Mouse (Mus musculus) neural tube, embryonic 14.5 days (tissue): Measurements from ENCODE around the gene Wasf1. TPM values are rescaled to one million over a fixed set of nuclear protein-coding genes. Genes with fewer than 3 reads are reported as not detected.
A peak's percentile ranks its signal among the peaks of the same experiment; 100 is the strongest.

ENCODE experiments used
- ATAC-seq: fragments of 200-750 bp; cut with Nextera tagmentation; 2 replicates; pipeline ENCODE4 v1.8.0; 2017; ENCODE audit warnings: low read depth, mild to moderate bottlenecking, moderate TSS enrichment, moderate library complexity
- H3K27ac ChIP-seq: fragments of 300-500 bp; sonication (generic); 2 replicates; pipeline ENCODE4 v1.5.1; 2014; ENCODE audit warnings: low read depth, mild to moderate bottlenecking, control low read depth, low read length, moderate library complexity, mixed read lengths
- H3K27me3 ChIP-seq: fragments of 300-500 bp; sonication (generic); 2 replicates; pipeline ENCODE4 v1.6.1; 2014; ENCODE audit warnings: low read length; ENCODE audit not compliant: control insufficient read depth, insufficient read depth
- H3K36me3 ChIP-seq: fragments of 300-500 bp; sonication (generic); 2 replicates; pipeline ENCODE4 v1.6.1; 2014; ENCODE audit warnings: low read length, mixed read lengths; ENCODE audit not compliant: control insufficient read depth, insufficient read depth
- H3K4me1 ChIP-seq: fragments of 300-500 bp; sonication (generic); 2 replicates; pipeline ENCODE4 v1.6.1; 2014; ENCODE audit warnings: low read length; ENCODE audit not compliant: control insufficient read depth, insufficient read depth
- H3K4me2 ChIP-seq: fragments of 300-500 bp; sonication (generic); 2 replicates; pipeline ENCODE4 v1.6.1; 2014; ENCODE audit warnings: mild to moderate bottlenecking, low read depth, low read length, control low read depth
- H3K4me3 ChIP-seq: fragments of 300-500 bp; sonication (generic); 2 replicates; pipeline ENCODE4 v1.5.1; 2014; ENCODE audit warnings: low read depth, low read length, control low read depth, mixed read lengths
- H3K9ac ChIP-seq: fragments of 300-500 bp; sonication (generic); replicated peaks from 2 replicates; pipeline ENCODE4 v1.6.1; 2014; ENCODE audit warnings: low read depth, mild to moderate bottlenecking, control low read depth, low read length, mixed read lengths
- H3K9me3 ChIP-seq: fragments of 300-500 bp; sonication (generic); 2 replicates; pipeline ENCODE4 v1.6.1; 2016; ENCODE audit warnings: low read length; ENCODE audit not compliant: control insufficient read depth
- WGBS: fragments of 180-500 bp; shearing (Covaris S2); extraction: QIAGEN DNeasy Blood & Tissue Kit; methylation state at CpG from one replicate; pipeline ENCODE4 v1.1.7; 2014; 5-methylcytosine and 5-hydroxymethylcytosine counted together
- polyA plus RNA-seq: library from polyadenylated mRNA; unstranded; fragments of >200 nt; fragmentation: Nextera tagmentation; extraction: Ambion mirVana; gene quantifications from 2 replicates; pipeline ENCODE4 v1.2.1, GENCODE M21; 2014

The Wasf1 gene
- polyA plus RNA-seq, 1 experiment from 2014 or later, result 112 TPM

DNA sequence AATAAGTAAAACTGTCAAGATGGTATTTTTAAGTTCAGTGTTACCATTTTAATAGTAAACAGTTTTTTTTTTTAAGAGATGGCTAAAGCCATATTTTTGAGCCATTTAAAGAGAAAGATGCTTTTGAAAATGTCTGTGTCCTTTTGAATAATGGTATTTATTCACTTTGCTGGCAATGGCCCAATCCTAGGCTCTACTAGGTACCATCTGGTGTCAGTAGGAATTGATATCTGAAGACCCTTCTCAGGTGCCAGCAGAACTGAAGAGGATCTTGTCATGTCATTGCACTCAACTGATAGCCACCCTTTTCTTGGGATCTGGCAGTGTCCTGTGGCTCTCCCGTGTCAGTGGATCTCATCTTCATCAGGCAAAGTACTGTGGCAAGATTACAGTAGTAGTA, 22.9 kb downstream of the Wasf1 start:
- H3K4me3 ChIP-seq, result no peak overlapping the region
- 85% methylated on average over 1 of the region's 1 CpGs for WGBS
- H3K4me2 ChIP-seq, result no peak overlapping the region
- H3K36me3 ChIP-seq, result no peaks in the 10 kb centered on the region
- H3K9me3 ChIP-seq, result no peaks in the 10 kb centered on the region
- H3K27ac ChIP-seq, result no peak overlapping the region
- H3K4me1 ChIP-seq, result peaks cover 2% of the 10 kb centered on the region; the same call in 1 of the 2 replicates
- no peak for ATAC-seq
- H3K9ac ChIP-seq, result no peak overlapping the region
- H3K27me3 ChIP-seq, result no peaks in the 10 kb centered on the region

DNA sequence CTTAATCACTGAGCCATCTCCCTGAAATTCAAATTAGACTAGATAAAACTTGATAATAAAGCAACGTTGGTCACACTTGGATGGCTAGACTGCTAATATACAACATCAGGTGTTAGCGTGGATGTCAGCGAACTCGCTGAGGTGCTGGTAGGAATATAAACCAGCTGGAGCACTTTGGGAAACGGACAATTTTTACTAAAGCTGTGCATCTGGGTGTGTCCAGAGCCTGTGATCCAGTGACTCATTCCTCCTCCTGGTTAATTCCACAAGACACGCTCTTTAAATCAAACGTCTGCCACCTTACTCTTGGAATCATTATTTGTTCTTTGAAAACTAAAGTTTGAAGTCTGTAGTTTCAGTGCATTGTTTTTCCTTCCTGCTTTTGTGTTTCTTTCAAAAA, 23.5 kb downstream of the Wasf1 start:
- no peaks in the 10 kb centered on the region for H3K36me3 ChIP-seq
- H3K4me2 ChIP-seq, result no peak overlapping the region
- H3K9ac ChIP-seq, result no peak overlapping the region
- H3K27me3 ChIP-seq, result no peaks in the 10 kb centered on the region
- no peak overlapping the region for H3K4me3 ChIP-seq
- no peak overlapping the region for H3K27ac ChIP-seq
- ATAC-seq, result no peak
- H3K4me1 ChIP-seq, result peaks cover 2% of the 10 kb centered on the region; the same call in 1 of the 2 replicates
- WGBS, result 53% methylated on average over 7 of the region's 7 CpGs
- H3K9me3 ChIP-seq, result no peaks in the 10 kb centered on the region

DNA sequence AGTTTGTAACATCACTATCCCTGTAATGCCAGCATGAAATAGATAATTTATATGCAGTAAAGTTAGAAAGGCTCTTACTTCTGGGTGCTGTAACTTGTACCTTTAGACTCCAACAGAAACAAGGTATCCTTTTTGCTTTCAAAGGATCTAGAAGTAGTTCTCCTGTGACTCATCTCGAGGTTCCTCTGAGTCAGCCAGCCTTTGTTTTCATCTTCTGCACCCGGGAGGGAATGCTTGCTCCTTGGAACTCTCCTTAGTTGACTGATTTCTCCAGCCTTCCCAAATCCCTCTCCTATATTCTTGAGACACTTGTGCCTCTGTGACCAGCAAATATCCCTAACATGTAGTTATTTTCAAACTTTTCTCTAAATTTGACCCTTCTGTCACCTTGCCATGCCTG, 25.3 kb downstream of the Wasf1 start:
- Histone ChIP-seq H3K9ac (no peak overlapping the region), H3K27ac (no peak overlapping the region), H3K4me3 (no peak overlapping the region), H3K36me3 (no peaks in the 10 kb centered on the region), H3K9me3 (no peaks in the 10 kb centered on the region), H3K4me1 (peaks cover 2% of the 10 kb centered on the region; the same call in 1 of the 2 replicates), H3K27me3 (no peaks in the 10 kb centered on the region), H3K4me2 (no peak overlapping the region)
- 48% methylated on average over 2 of the region's 2 CpGs for WGBS
- no peak for ATAC-seq

GRCm38 (mm10) chr10:40910811-40911210, 27.5 kb downstream of the Wasf1 start:
- ATAC-seq, result no peak
- Histone ChIP-seq H3K4me3 (no peak overlapping the region), H3K36me3 (no peaks in the 10 kb centered on the region), H3K4me2 (no peak overlapping the region), H3K4me1 (peaks cover 2% of the 10 kb centered on the region; the same call in 1 of the 2 replicates), H3K9me3 (no peaks in the 10 kb centered on the region), H3K27me3 (no peaks in the 10 kb centered on the region), H3K9ac (no peak overlapping the region), H3K27ac (no peak overlapping the region)
- WGBS, result 49% methylated on average over 2 of the region's 2 CpGs

DNA sequence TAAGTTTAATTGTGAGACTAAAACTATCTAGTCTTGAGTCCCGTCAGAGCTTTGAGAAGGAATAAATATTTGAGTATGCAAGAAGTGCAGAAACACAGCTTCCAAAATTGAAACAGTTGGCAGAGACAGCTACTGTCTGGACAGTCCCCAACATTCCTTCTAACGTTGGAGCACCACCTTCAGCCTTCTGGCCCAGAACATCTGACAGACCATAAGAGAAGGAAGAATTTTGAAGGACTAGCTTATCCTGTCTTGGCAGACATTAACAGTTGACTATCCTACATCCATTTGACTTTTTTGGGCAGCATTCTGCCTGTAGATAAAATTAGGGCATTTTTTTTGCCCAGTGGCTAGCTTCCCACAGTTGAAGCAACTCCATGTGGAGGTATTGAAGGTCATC, 32.0 kb downstream of the Wasf1 start:
- Histone ChIP-seq H3K36me3 (no peaks in the 10 kb centered on the region), H3K27me3 (no peaks in the 10 kb centered on the region), H3K9me3 (no peaks in the 10 kb centered on the region), H3K9ac (no peak overlapping the region), H3K4me1 (peaks cover 9% of the 10 kb centered on the region; the same call in 1 of the 2 replicates), H3K4me3 (no peak overlapping the region), H3K27ac (no peak overlapping the region), H3K4me2 (no peak overlapping the region)
- ATAC-seq, result no peak
- 83% methylated on average over 2 of the region's 2 CpGs for WGBS

GRCm38 (mm10) chr10:40918669-40919440, 35.6 kb downstream of the Wasf1 start:
- no peak overlapping the region for H3K9ac ChIP-seq
- no peaks in the 10 kb centered on the region for H3K27me3 ChIP-seq
- no peak for ATAC-seq
- WGBS, result 78% methylated on average over 8 of the region's 8 CpGs
- no peak overlapping the region for H3K27ac ChIP-seq
- no peak overlapping the region for H3K4me3 ChIP-seq
- H3K9me3 ChIP-seq, result no peaks in the 10 kb centered on the region
- H3K4me1 ChIP-seq, result peaks cover 9% of the 10 kb centered on the region; the same call in 1 of the 2 replicates
- H3K36me3 ChIP-seq, result no peaks in the 10 kb centered on the region
- no peak overlapping the region for H3K4me2 ChIP-seq

DNA sequence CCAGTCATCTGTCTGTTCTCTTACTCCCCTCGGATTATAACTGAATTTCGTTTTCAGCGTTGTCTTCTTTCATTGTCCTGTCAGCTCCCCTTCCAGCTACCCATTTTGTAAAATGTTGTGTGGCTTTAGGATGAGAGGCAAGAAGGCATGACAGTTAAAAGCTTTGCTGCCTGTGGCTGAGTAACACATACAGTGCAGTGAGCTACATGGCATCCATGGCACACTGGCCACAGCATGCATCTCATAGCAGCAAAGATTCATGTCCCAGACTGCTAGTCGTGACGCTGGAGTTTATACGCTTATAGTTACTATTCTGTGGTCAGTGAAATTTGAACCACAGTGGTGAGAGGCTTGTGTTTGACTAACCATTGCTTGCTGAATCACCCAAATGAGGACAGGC, 36.2 kb downstream of the Wasf1 start:
- no peak for ATAC-seq
- Histone ChIP-seq H3K9me3 (no peaks in the 10 kb centered on the region), H3K4me2 (no peak overlapping the region), H3K27ac (no peak overlapping the region), H3K27me3 (no peaks in the 10 kb centered on the region), H3K4me1 (peaks cover 9% of the 10 kb centered on the region; the same call in 1 of the 2 replicates), H3K9ac (no peak overlapping the region), H3K4me3 (no peak overlapping the region), H3K36me3 (no peaks in the 10 kb centered on the region)
- 79% methylated on average over 6 of the region's 6 CpGs for WGBS

- ATAC-seq, result no peak
- Histone ChIP-seq H3K27me3 (no peaks in the 10 kb centered on the region), H3K9ac (no peak overlapping the region), H3K27ac (no peak overlapping the region), H3K4me2 (no peak overlapping the region), H3K9me3 (no peaks in the 10 kb centered on the region), H3K4me1 (no peaks in the 10 kb centered on the region; the same call in 1 of the 2 replicates), H3K36me3 (peaks cover 20% of the 10 kb centered on the region), H3K4me3 (no peak overlapping the region)
- WGBS, result 94% methylated on average over 8 of the region's 8 CpGs
Observed at GRCm38 (mm10) chr10:40932995-40933394, 49.7 kb downstream of the Wasf1 start.

DNA sequence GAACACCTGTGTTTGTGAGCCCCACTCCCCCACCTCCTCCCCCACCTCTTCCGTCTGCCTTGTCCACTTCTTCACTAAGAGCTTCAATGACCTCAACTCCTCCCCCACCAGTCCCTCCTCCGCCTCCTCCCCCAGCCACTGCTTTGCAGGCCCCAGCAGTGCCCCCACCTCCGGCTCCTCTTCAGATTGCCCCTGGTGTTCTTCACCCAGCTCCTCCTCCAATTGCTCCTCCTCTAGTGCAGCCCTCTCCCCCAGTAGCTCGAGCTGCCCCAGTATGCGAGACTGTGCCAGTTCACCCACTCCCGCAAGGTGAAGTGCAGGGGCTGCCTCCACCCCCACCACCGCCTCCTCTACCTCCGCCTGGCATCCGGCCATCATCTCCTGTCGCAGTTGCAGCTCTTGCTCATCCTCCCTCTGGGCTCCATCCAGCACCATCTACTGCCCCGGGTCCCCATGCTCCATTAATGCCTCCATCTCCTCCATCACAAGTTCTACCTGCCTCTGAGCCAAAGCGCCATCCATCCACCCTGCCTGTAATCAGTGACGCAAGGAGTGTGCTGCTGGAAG, 53.0 kb downstream of the Wasf1 start:
- no peaks in the 10 kb centered on the region for H3K4me1 ChIP-seq
- no peak overlapping the region for H3K9ac ChIP-seq
- H3K4me3 ChIP-seq, result no peak overlapping the region
- H3K4me2 ChIP-seq, result no peak overlapping the region
- no peak overlapping the region for H3K27ac ChIP-seq
- 78% methylated on average over 13 of the region's 13 CpGs for WGBS
- H3K27me3 ChIP-seq, result no peaks in the 10 kb centered on the region
- ATAC-seq, result peak; percentile 44; the same call in 1 of the 2 replicates
- H3K9me3 ChIP-seq, result no peaks in the 10 kb centered on the region
- H3K36me3 ChIP-seq, result peaks cover 28% of the 10 kb centered on the region
